Mouse (Mus musculus) embryo, embryonic 10.5 days (tissue): ENCODE results near the gene Olfr525.

Source experiments
- DNase-seq: peaks from one replicate; pipeline ENCODE4 v3.0.0-alpha.2; 2015; ENCODE audit warnings: low spot score

Gene Olfr525

DNA sequence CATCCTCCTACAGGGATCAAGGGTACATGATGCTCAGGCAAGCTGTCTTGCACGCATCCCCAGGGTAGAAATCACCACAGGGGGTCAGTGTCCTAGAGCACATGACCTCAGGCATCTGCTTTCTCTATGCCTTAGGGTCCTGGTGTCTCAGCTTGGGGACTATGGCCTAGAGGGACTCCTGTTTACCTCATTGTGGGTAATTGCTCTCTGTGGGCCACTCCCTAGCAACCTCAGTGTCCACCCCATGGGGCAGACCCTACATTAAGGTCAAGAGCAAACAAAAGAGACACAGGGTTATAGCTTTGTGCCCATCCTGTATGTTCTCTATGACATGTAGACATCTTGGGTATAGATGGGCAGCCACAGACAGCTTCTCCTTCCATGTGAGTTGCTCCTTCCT is at the start of gene Olfr525:
Gene Olfr525, plus strand, starts transcription at position 301 of the 400 bp plus-strand sequence.
- no peak for DNase-seq

DNA sequence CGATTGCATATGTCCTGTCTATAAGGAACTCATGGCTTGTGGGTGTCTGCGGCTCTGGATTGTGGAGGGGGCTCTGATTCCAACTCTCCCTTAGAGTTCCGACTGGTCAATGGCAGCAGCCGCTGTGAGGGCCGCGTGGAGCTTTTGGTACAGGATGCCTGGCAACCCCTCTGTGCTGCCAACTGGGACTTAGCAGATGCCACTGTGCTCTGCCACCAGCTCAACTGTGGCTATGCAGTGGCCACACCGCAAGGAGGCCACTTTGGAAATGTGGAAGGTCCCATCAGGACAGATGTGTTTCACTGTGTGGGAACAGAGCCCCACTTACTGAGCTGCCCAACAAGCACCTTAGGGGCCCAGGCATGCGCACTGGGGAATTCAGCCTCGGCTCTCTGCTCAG is 24.9 kb upstream of the Olfr525 start:
- no peak for DNase-seq

DNA sequence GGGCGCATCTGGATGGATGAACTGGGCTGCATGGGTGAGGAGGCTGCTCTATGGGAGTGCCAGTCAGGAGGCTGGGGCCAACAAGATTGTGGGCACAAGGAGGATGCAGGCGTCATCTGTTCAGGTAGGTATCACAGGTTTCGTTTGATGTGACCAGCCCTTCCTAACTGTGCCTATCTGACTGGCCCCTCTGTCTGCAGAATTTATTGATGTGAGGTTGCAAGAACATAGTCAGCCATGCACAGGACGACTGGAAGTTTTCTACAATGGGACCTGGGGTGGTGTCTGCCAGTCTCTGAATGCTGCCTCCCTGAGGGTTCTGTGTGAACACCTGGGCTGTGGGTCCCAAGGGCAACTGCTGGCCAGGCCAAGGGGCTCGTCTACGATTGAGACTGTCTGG is 23.8 kb upstream of the Olfr525 start:
- DNase-seq, result no peak

DNA sequence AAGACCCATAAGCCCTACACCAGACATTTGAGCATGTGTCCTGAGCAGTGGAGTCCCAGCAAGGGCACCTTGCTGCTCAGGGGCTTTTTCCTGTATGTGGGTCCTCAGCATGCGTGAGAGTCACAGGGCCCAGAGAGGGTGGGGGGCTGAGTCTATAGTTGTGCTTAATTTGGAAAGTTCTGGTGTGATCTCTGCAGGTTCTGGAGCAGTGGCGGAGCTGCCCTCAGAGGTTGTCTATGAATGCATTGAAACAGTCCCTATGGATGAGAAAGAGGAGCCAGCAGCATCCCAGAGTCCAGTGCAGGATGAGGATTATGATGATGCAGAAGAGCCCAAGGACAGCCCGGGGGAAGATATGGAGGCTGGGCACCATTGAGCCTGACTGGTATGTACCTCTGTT is 21.2 kb upstream of the Olfr525 start:
- no peak for DNase-seq

DNA sequence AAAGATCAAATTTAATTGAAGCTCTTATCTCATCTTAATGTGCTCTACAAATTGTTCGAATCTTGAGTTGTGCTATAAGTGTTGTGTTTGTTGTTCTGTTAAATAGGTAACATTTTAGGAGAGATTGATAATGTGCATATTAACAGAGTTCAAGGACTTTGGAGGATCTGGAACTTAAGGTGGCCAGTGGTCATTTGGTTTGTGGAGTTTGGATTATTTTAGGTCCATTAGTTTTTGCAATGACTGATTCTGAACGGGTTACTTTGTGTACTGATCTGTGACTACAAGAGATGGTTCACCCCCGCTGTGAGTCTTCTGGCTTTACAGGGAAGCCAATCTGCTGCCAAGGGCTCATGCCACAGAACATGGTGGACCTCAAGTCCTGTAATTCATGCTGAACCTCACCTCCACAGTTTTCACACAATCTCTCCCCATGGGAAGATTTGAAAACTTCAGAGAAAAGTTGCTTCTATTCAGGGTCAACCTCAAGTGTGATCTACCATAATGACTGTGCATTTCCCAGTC is 735 bp upstream of the Olfr525 start:
- DNase-seq, result no peak

DNA sequence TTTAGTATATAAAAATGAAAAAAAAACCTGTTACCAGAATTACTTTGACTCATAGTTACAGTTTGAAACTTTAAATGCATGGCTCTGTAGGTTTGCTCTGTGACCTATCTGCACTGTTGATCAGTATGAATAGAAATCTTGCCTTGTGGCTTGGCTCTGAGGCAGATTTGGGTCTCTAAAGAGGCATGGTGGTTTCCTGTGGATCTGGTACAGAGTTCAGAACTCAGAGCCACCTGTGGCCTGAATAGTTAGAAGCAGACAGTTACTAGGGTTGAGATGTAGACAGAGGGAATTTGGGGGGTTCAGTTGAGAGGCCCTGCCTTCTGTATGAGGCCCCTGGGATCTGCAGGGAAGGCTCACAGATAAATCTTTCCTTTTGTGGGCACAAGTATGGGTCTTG is 477 bp downstream of the Olfr525 start:
- DNase-seq, result no peak

DNA sequence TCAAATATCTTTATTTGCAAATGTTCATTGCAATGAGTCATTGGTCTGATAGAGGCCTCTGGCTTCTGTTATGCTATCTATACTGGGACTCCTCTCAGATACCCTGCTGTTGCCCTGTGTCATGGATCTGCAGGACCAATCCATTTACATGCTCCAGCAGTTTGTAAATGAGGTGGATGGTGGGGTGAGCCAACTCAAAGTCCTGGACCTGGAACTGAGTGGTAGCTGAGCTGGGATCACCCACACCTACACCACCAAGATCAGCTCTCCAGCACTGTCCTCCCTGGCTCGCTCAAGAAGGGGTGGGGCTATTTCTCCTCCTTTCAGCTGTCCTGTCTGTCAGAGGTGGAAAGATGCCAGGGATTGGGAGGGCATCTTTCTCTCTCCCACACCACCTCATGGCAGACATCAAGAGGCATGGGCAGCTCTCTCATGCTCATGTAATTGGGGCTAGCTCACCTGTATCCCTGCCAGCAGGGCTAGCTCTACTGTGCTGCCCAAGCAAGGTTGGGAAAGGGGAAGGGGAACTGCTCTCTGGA is 9.2 kb downstream of the Olfr525 start:
- DNase-seq, result no peak

DNA sequence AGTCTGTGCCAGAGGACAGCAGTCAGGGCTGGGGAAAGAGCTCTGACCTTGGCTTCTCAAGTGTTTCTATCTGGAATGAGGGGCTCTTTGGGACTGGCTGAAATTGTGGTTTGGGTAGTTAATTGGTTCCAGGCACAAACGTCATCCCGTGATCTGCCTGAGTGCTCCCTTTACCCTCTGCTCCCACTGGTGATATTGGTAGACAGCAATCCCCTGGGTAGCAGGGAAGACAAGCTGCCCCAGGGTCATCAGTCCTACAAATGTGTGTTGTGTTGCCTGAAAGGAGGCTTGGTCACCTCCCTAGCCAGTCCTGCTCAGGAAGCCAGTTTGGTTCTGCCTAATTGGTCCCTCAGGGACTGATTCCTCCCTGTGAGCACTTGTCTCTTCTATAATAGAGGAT is 13.1 kb downstream of the Olfr525 start, which contains the start of gene Olfr527:
Gene Olfr527, plus strand, starts transcription at position 301 of the 400 bp plus-strand sequence.
- no peak for DNase-seq

DNA sequence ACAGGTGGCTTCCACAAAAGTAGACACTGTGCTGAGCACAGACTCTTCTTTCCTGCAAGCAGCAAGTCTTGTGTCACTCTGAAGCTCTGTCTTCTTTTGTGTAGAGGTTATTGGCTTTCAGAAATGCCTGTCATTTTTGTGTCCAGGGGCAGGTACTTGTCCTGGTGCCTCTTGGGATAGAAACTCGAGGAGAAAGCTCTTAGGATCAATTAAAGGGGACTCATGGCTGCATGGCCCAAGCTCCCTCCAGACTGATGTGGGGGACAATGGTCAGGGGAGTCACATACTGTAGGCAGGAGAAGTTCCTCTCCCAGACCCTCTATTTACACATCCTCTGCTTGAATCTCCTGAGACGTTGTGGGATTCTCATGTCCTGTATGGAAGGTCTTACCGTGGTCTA is 40.9 kb downstream of the Olfr525 start, which contains the start of gene Olfr60:
Gene Olfr60, minus strand, starts transcription at position 101 of the 400 bp plus-strand sequence.
- DNase-seq, result no peak

DNA sequence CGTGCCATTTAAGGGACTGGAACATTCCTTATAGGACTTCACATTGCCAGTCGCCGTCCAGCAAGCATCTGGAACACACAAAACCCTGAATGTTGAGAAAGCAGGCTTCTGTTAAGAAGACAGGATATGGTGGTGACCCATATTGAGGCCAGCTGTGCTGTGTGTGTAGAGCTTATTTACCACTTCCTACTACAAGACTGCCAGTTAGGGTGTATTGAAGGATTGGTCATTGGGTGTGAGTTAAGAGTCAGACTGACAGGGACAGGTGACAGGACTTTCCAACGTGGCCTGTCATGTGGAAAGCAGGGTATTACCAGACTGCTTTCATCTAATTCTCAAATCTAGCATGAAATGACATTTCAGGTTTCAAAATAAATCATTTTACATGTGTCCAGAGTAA is 53.6 kb downstream of the Olfr525 start:
- DNase-seq, result no peak

DNA sequence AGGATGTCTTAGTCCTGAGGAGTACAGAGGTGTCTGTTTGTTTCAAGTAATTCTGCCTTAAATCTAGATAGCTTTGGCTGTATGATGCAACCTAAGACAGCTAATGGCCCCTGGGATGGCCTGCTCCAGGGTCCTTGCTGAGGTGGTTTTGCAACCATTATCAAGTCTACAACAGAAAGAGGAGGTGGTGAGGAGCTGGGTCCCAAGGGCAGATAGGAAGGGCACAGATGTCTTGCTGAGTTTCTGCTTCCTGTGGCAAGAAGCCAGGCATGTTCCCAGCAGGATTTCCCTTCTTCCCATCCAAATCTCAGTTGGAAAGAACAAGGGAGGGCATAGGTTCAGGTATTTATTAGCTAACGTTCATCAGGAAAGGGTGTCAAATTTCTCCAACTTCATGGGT is 55.6 kb downstream of the Olfr525 start, which contains the start of gene Olfr530:
Gene Olfr530, minus strand, starts transcription at position 101 of the 400 bp plus-strand sequence.
- DNase-seq, result no peak

DNA sequence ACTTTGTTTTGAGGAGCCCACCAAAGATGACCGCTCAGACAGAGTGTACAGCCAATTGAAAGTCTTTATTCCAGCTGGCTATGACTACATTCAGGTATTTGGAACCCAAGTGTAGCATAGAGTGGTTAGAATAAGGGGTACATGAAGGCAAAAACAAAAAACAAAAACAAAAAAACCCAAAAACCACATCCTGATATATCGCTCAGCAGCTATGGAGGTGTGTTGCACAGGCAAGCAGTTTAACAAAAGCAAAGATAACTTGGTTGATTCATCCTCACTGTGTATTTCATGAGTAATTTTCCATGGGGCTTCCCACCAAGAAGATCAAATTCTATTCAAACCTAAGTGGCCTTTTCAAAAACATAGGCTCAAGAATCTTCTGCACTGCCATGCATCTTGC is 56.3 kb downstream of the Olfr525 start:
- no peak for DNase-seq
